Mouse (Mus musculus) kidney, postnatal 4 days (tissue): ENCODE results near the gene Pithd1.
"Not testable (repeated sequence)": the region's sequence is repeated elsewhere in the genome, so short reads cannot be mapped to it uniquely, and the experiment has no call there.

Experiments
- DNase-seq, 2 experiments: peaks; one replicate each; pipeline ENCODE4 v3.0.0; 2021; ENCODE audit warnings: mixed read lengths in 2 of 2

The Pithd1 gene

GRCm38 (mm10) chr4:135960717-135961116 lies 26.3 kb downstream of the Pithd1 start:
- peak; percentile 90 to 91 for DNase-seq

GRCm38 (mm10) chr4:135958354-135958753 lies 28.7 kb downstream of the Pithd1 start:
- peak; percentile 60 to 76 for DNase-seq

- no peak for DNase-seq
Measured at GRCm38 (mm10) chr4:135955886-135956285, 31.2 kb downstream of the Pithd1 start.

- peak; percentile 86 to 87 for DNase-seq
Measured at GRCm38 (mm10) chr4:135954241-135954640, 32.8 kb downstream of the Pithd1 start.

GRCm38 (mm10) chr4:135953179-135953578 lies 33.9 kb downstream of the Pithd1 start:
- no peak for DNase-seq

- peak in 1 of 2 experiments; percentile 44 for DNase-seq
Measured at GRCm38 (mm10) chr4:135951505-135951904, 35.6 kb downstream of the Pithd1 start.

GRCm38 (mm10) chr4:135950365-135950764 lies 36.7 kb downstream of the Pithd1 start:
- DNase-seq, result no peak

- DNase-seq, result peak in 1 of 2 experiments; percentile 62
Measured at GRCm38 (mm10) chr4:135949911-135950310, 37.2 kb downstream of the Pithd1 start.

- peak in 1 of 2 experiments; percentile 54 for DNase-seq
Measured at GRCm38 (mm10) chr4:135949475-135949874, 37.6 kb downstream of the Pithd1 start.

- no peak for DNase-seq
Measured at GRCm38 (mm10) chr4:135948142-135948541, 38.9 kb downstream of the Pithd1 start.

- DNase-seq, result peak; percentile 32 to 56
Measured at GRCm38 (mm10) chr4:135946659-135947301, 40.3 kb downstream of the Pithd1 start.

- DNase-seq, result peak; percentile 99
Measured at GRCm38 (mm10) chr4:135946278-135946658, 40.8 kb downstream of the Pithd1 start, which contains the start of gene Hmgcl. Gene Hmgcl (plus strand): TSS chr4:135946448.

GRCm38 (mm10) chr4:135945706-135946105 lies 41.4 kb downstream of the Pithd1 start:
- DNase-seq, result no peak

GRCm38 (mm10) chr4:135943389-135943788 lies 43.7 kb downstream of the Pithd1 start:
- DNase-seq, result no peak

GRCm38 (mm10) chr4:135942193-135942592 lies 44.9 kb downstream of the Pithd1 start:
- no peak for DNase-seq

- DNase-seq, result not testable (repeated sequence)
Measured at GRCm38 (mm10) chr4:135941026-135941425, 46.0 kb downstream of the Pithd1 start.

GRCm38 (mm10) chr4:135938858-135939257 lies 48.2 kb downstream of the Pithd1 start:
- DNase-seq, result no peak

GRCm38 (mm10) chr4:135935502-135935901 lies 51.6 kb downstream of the Pithd1 start:
- no peak for DNase-seq

GRCm38 (mm10) chr4:135934708-135935500 lies 52.2 kb downstream of the Pithd1 start:
- no peak for DNase-seq

GRCm38 (mm10) chr4:135931832-135932231 lies 55.2 kb downstream of the Pithd1 start:
- peak; percentile 33 to 48 for DNase-seq

GRCm38 (mm10) chr4:135930239-135930638 lies 56.8 kb downstream of the Pithd1 start:
- DNase-seq, result no peak

- no peak for DNase-seq
Measured at GRCm38 (mm10) chr4:135929828-135930227, 57.2 kb downstream of the Pithd1 start.

- no peak for DNase-seq
Measured at GRCm38 (mm10) chr4:135929405-135929804, 57.7 kb downstream of the Pithd1 start.

GRCm38 (mm10) chr4:135928376-135928775 lies 58.7 kb downstream of the Pithd1 start:
- no peak for DNase-seq
